Mouse (Mus musculus) CH12.LX (cell line): ENCODE data around the gene Nuak2. TPM values are rescaled to one million over a fixed set of nuclear protein-coding genes. Genes with fewer than 3 reads are reported as not detected.

Experiments
- DNase-seq: peaks from one replicate; pipeline ENCODE4 v3.0.0-alpha.2; 2013; ENCODE audit errors: extremely low read depth
- H3K27ac ChIP-seq: 2 replicates; pipeline ENCODE4 v1.5.1; 2012; ENCODE audit warnings: low read depth, mild to moderate bottlenecking, control low read depth, moderate library complexity; ENCODE audit not compliant: insufficient read depth
- H3K27me3 ChIP-seq: replicated peaks from 2 replicates; pipeline ENCODE3; 2012; ENCODE audit warnings: inconsistent platforms
- H3K36me3 ChIP-seq, 2 experiments: replicated peaks in 1 of 2; 2 replicates each; pipeline versions ENCODE3 to v1.6.1; 2012; ENCODE audit warnings: inconsistent platforms in 1 of 2, low read length in 1 of 2, mild to moderate bottlenecking in 1 of 2, mixed read lengths in 1 of 2, moderate library complexity in 1 of 2; ENCODE audit not compliant: control insufficient read depth in 1 of 2, insufficient read depth in 1 of 2
- H3K4me1 ChIP-seq, 2 experiments: 2 replicates each; pipeline ENCODE4 v1.6.1; 2012; ENCODE audit warnings: inconsistent platforms in 1 of 2, moderate library complexity in 1 of 2; ENCODE audit not compliant: insufficient read depth in 2 of 2, control insufficient read depth in 1 of 2
- H3K4me2 ChIP-seq: 2 replicates; pipeline ENCODE4 v1.6.1; 2012; ENCODE audit warnings: low read depth, mild to moderate bottlenecking, control low read depth; ENCODE audit not compliant: poor library complexity, insufficient read depth, severe bottlenecking
- H3K4me3 ChIP-seq, 3 experiments: fragments of 150-350 bp in 1 of 3; sonication (generic) in 1 of 3; replicated peaks in 1 of 3; 2 replicates each; pipeline versions ENCODE3 to v1.5.1; 2011 to 2012; ENCODE audit warnings: low read depth in 2 of 3, low read length in 2 of 3, mild to moderate bottlenecking in 2 of 3, moderate library complexity in 2 of 3, control low read depth in 1 of 3, improper control_type of control experiment in 1 of 3, inconsistent platforms in 1 of 3, mixed read lengths in 1 of 3; ENCODE audit not compliant: poor library complexity in 1 of 3
- H3K79me2 ChIP-seq: replicated peaks from 2 replicates; pipeline ENCODE4 v1.6.1; 2012; ENCODE audit warnings: mild to moderate bottlenecking, moderate library complexity; ENCODE audit not compliant: control insufficient read depth, poor library complexity, insufficient read depth, severe bottlenecking; ENCODE audit errors: extremely low read depth
- H3K9ac ChIP-seq: 2 replicates; pipeline ENCODE4 v1.6.1; 2012; ENCODE audit warnings: low read depth, mild to moderate bottlenecking, control low read depth, moderate library complexity; ENCODE audit not compliant: insufficient read depth
- H3K9me3 ChIP-seq: replicated peaks from 2 replicates; pipeline ENCODE3; 2012; ENCODE audit warnings: low read length, inconsistent platforms, mixed read lengths
- CHD1 ChIP-seq: IDR thresholded peaks from 2 replicates; pipeline ENCODE4 v1.6.1; 2012; ENCODE audit warnings: low read depth, low read length, improper control_type of control experiment, inconsistent platforms
- CHD2 ChIP-seq: IDR thresholded peaks from 2 replicates; pipeline ENCODE4 v1.6.1; 2011; ENCODE audit warnings: low read length, improper control_type of control experiment
- CTCF ChIP-seq, 2 experiments: IDR thresholded peaks in 1 of 2; conservative IDR thresholded peaks in 1 of 2; 2 replicates each; pipeline ENCODE4 v1.5.1; 2011 to 2012; ENCODE audit warnings: low read depth in 2 of 2, low read length in 2 of 2, improper control_type of control experiment in 1 of 2, inconsistent platforms in 1 of 2, mild to moderate bottlenecking in 1 of 2, moderate library complexity in 1 of 2
- E2F4 ChIP-seq: IDR thresholded peaks from 2 replicates; pipeline ENCODE4 v1.6.1; 2011; ENCODE audit warnings: low read depth, low read length, improper control_type of control experiment; ENCODE audit not compliant: insufficient replicate concordance
- ETS1 ChIP-seq: conservative IDR thresholded peaks from 2 replicates; pipeline ENCODE4 v1.6.1; 2012; ENCODE audit warnings: low read depth, mild to moderate bottlenecking, inconsistent platforms, low read length, improper control_type of control experiment, moderate library complexity
- JUND ChIP-seq: conservative IDR thresholded peaks from 2 replicates; pipeline ENCODE4 v1.6.1; 2011; ENCODE audit warnings: low read depth, low read length, improper control_type of control experiment
- MAFK ChIP-seq: IDR thresholded peaks from 2 replicates; pipeline ENCODE4 v1.6.1; 2011; ENCODE audit warnings: low read length, improper control_type of control experiment; ENCODE audit not compliant: insufficient replicate concordance
- MAX ChIP-seq: IDR thresholded peaks from 2 replicates; pipeline ENCODE4 v1.6.1; 2011; ENCODE audit warnings: low read length, improper control_type of control experiment
- MAZ ChIP-seq: IDR thresholded peaks from 2 replicates; pipeline ENCODE4 v1.6.1; 2012; ENCODE audit warnings: low read depth, mild to moderate bottlenecking, inconsistent platforms, low read length, improper control_type of control experiment, moderate library complexity
- MEF2A ChIP-seq: IDR thresholded peaks from 2 replicates; pipeline ENCODE4 v1.6.1; 2014; ENCODE audit warnings: low read depth, mild to moderate bottlenecking, inconsistent platforms, low read length, improper control_type of control experiment, borderline replicate concordance
- MXI1 ChIP-seq: IDR thresholded peaks from 2 replicates; pipeline ENCODE4 v1.6.1; 2011; ENCODE audit warnings: mild to moderate bottlenecking, low read depth, low read length, improper control_type of control experiment
- MYC ChIP-seq: IDR thresholded peaks from 2 replicates; pipeline ENCODE4 v1.6.1; 2011; ENCODE audit warnings: low read depth, mild to moderate bottlenecking, improper control_type of control experiment, low read length
- NELFE ChIP-seq: IDR thresholded peaks from 2 replicates; pipeline ENCODE4 v1.6.1; 2011; ENCODE audit warnings: low read depth, low read length, improper control_type of control experiment
- NRF1 ChIP-seq: IDR thresholded peaks from 2 replicates; pipeline ENCODE4 v1.6.1; 2014; ENCODE audit warnings: low read depth, mild to moderate bottlenecking, inconsistent platforms, low read length, improper control_type of control experiment, moderate library complexity
- PAX5 ChIP-seq: IDR thresholded peaks from 2 replicates; pipeline ENCODE4 v1.6.1; 2012; ENCODE audit warnings: low read length, inconsistent platforms, mixed read lengths
- POLR2A ChIP-seq: IDR thresholded peaks from 2 replicates; pipeline ENCODE4 v1.6.1; 2011; ENCODE audit warnings: low read depth, mild to moderate bottlenecking, improper control_type of control experiment, low read length
- POLR2AphosphoS2 ChIP-seq: IDR thresholded peaks from 2 replicates; pipeline ENCODE4 v1.6.1; 2011; ENCODE audit warnings: low read depth, low read length, improper control_type of control experiment
- RAD21 ChIP-seq: IDR thresholded peaks from 2 replicates; pipeline ENCODE4 v1.6.1; 2011; ENCODE audit warnings: low read depth, mild to moderate bottlenecking, low read length, improper control_type of control experiment, moderate library complexity
- RCOR1 ChIP-seq: conservative IDR thresholded peaks from 2 replicates; pipeline ENCODE4 v1.6.1; 2012; ENCODE audit warnings: low read depth, mild to moderate bottlenecking, inconsistent platforms, low read length, improper control_type of control experiment
- SIN3A ChIP-seq: IDR thresholded peaks from 2 replicates; pipeline ENCODE4 v1.6.1; 2012; ENCODE audit warnings: low read length, improper control_type of control experiment, inconsistent platforms
- SMC3 ChIP-seq: IDR thresholded peaks from 2 replicates; pipeline ENCODE4 v1.6.1; 2011; ENCODE audit warnings: low read depth, low read length, improper control_type of control experiment
- UBTF ChIP-seq: IDR thresholded peaks from 2 replicates; pipeline ENCODE4 v1.6.1; 2012; ENCODE audit warnings: low read depth, mild to moderate bottlenecking, inconsistent platforms, low read length, improper control_type of control experiment, moderate library complexity
- USF2 ChIP-seq: conservative IDR thresholded peaks from 2 replicates; pipeline ENCODE4 v1.6.1; 2011; ENCODE audit warnings: low read depth, low read length, improper control_type of control experiment
- ZC3H11A ChIP-seq: IDR thresholded peaks from 2 replicates; pipeline ENCODE4 v1.6.1; 2012; ENCODE audit warnings: low read depth, mild to moderate bottlenecking, inconsistent platforms, low read length, improper control_type of control experiment
- ZKSCAN1 ChIP-seq: IDR thresholded peaks from 2 replicates; pipeline ENCODE4 v1.6.1; 2012; ENCODE audit warnings: low read depth, inconsistent platforms, low read length, improper control_type of control experiment, borderline replicate concordance
- ZNF384 ChIP-seq: IDR thresholded peaks from 2 replicates; pipeline ENCODE4 v1.6.1; 2012; ENCODE audit warnings: low read depth, low read length, improper control_type of control experiment, inconsistent platforms
- dilution Hi-C: fragments of 300-500 bp; cut with MboI; formaldehyde crosslinking; loops from 2 replicates; pipeline ENCODE4 v1.14.3; 2020; ENCODE audit warnings: low sequenced_read_pairs; ENCODE audit not compliant: extremely low pct_unique_long_range_greater_than_20kb, extremely low pct_ligation_motif_present
- in situ Hi-C: fragments of 300-500 bp; cut with MboI; formaldehyde crosslinking; loops from 3 replicates; pipeline ENCODE4 v1.14.3; 2019; ENCODE audit warnings: low sequenced_read_pairs, low pct_ligation_motif_present, low pct_unique_long_range_greater_than_20kb, mixed read lengths
- polyA plus RNA-seq: library from polyadenylated mRNA; unstranded; fragments of >175 nt; gene quantifications from 2 replicates; pipeline ENCODE4 v1.2.1, GENCODE M21; 2012; ENCODE audit warnings: low read depth; ENCODE audit not compliant: insufficient read length
- total RNA-seq, 2 experiments: library from RNA; depleted of rRNA; stranded (reverse); fragments of 300-350 nt in 1 of 2; fragments of >200 nt in 1 of 2; gene quantifications; 2 replicates each; pipeline ENCODE4 v1.2.3; 2012 to 2014

Gene Nuak2
- total and polyA plus RNA-seq, 3 experiments: 0.30 TPM; not detected in 2

DNA sequence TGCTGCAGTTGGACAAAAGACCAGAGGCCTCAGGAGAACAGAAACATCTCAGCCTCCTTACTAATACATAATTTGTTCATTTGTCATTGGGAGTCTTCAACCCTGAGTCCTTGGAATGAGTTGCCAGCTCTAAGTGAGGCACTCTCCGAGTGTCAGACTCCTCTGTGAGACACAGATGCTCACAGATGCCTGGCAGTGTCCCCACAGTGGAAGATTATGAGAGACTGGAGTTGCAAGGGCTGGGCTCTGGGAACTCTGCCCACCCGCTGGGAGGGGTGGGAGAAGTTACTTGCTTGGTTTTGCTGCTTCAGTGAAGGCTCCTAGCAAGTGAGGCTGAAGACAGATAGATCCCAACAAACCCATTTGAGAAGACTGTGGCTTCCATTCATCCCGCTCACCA is 19.9 kb upstream of the Nuak2 start:
- in situ Hi-C loops: no loop called here
- dilution Hi-C loops: no loop called here

DNA sequence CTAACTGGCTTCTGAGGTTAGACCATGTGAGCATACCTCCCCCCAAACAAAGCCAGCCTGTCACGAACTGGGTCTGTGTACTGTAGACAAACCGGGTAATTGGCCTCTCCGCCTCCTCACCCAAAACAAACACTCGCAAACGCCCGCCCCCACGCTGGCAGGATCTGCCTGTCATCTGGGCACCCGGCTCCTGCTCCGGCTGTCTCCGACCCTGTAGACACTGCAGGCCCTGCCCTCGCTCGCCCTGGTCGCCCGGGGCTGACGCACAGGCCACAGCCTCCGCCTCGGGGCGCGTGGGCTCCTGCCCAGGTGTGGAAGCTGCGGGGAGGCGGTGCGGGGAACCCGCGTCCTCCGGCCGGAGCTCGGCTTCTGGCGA is 17.5 kb upstream of the Nuak2 start, which contains the start of gene Klhdc8a:
Gene Klhdc8a (plus strand): TSS at position 202 of the 376 bp plus-strand sequence.
- in situ Hi-C loops: no loop called here
- Histone ChIP-seq H3K9me3 (no peaks in the 10 kb centered on the region), H3K27ac (no peak within 1 kb of the TSS), H3K9ac (no peak within 1 kb of the TSS), H3K4me2 (no peak within 1 kb of the TSS), H3K4me1 (no peaks in the 10 kb centered on the region), H3K36me3 (no peaks in the 10 kb centered on the region), H3K27me3 (peaks cover 38% of the 10 kb centered on the region), H3K4me3 (no peak within 1 kb of the TSS), H3K79me2 (no peaks in the 10 kb centered on the region)
- dilution Hi-C loops: no loop called here
- TF ChIP-seq CTCF (conservative IDR thresholded peaks at IDR 0.05 in 1 of 2, IDR thresholded peaks at IDR 0.05 in 1 of 2; ENCODE audit: low read depth in 2 of 2, low read length in 2 of 2) (no peak), CHD2 (no peak), ZNF384 (no peak), NELFE (no peak), SIN3A (no peak), ZC3H11A (no peak), MEF2A (no peak), MYC (no peak), E2F4 (no peak), RCOR1 (no peak), MAX (no peak), MAFK (no peak), UBTF (no peak)
- no peak for DNase-seq

More for the DNA sequence above, 19.9 kb upstream of the Nuak2 start:
- Histone ChIP-seq H3K4me2 (no peak overlapping the region), H3K27me3 (peaks cover 16% of the 10 kb centered on the region), H3K4me3 (no peak overlapping the region), H3K79me2 (no peaks in the 10 kb centered on the region), H3K9ac (no peak overlapping the region), H3K27ac (no peak overlapping the region), H3K4me1 (peaks cover 0 to 7% of the 10 kb centered on the region in 2 experiments; a peak in 2 of 4 replicates), H3K9me3 (no peaks in the 10 kb centered on the region), H3K36me3 (no peaks in the 10 kb centered on the region)
- no peak for DNase-seq
- no peak for TF ChIP-seq ZC3H11A
- no peak for TF ChIP-seq RAD21
- TF ChIP-seq ZNF384: no peak
- TF ChIP-seq MAZ: no peak
- no peak for TF ChIP-seq NRF1
- no peak for TF ChIP-seq JUND
- no peak for TF ChIP-seq E2F4
- TF ChIP-seq POLR2A: no peak
- no peak for TF ChIP-seq SMC3
- TF ChIP-seq MXI1: no peak
- TF ChIP-seq ETS1: no peak
- TF ChIP-seq MAFK: no peak
- TF ChIP-seq ZKSCAN1: no peak
- no peak for TF ChIP-seq CTCF (conservative IDR thresholded peaks at IDR 0.05 in 1 of 2, IDR thresholded peaks at IDR 0.05 in 1 of 2; ENCODE audit: low read depth in 2 of 2, low read length in 2 of 2)
- no peak for TF ChIP-seq PAX5
- no peak for TF ChIP-seq MAX
- TF ChIP-seq MEF2A: no peak
- TF ChIP-seq POLR2AphosphoS2: no peak
- TF ChIP-seq USF2: no peak
- no peak for TF ChIP-seq CHD1
